ENCODE assay signal across 11 mouse cellular contexts in the genomic region with DNA sequence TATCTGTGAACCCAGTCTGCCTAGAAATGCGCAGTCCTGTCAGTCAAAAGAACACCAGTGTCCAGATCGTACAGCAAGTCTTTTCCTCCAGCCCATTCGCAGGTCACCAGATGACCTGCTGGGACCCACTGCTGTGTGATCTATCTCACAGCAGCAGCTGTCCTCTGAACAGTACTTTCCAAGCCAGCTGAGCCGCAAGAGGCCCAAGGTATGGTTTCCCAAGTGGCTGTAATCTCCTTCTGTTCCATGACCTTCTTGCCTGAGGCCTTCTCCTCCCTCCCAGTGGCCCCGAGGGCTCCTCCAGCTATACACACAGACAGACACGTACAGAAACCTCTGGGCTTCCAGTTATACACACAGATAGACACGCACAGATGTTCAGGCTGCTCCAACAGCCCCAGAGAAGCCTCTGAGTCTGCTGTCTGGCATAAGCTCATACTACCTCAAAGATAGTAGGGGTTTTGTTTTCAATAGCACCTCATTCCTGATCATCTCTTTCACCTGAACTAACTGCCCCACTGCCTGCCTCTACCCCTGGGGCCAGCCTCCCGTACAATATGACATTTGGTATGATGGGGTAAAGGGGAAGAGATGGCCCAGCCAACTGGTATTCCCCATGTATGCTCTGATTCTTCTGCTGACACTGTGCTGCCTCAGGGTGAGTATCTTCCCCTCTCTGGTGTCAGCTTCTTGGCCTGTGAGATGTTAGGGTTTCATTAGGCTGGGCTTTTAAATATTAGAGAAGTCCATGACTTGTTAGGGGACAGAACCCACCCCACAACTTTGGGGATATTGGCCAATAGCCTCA. TPM values are rescaled to one million over a fixed set of nuclear protein-coding genes. Genes with fewer than 3 reads are reported as not detected.
DNase-seq lines count a peak whose midpoint lies in the region; ATAC-seq and TF ChIP-seq lines count a peak whose summit lies in the region.
"Had no signal": no experiment of that assay in that cellular context is flagged by ENCODE, and none has a peak within 500 bp of the region (broad histone marks: within the 10 kb centered on the region; RNA-seq: fewer than 3 reads in every experiment).

No protein-coding gene starts in this region.

- H3K4me1 ChIP-seq in forebrain, embryonic 15.5 days = 0 out of 2 replicates have a peak, but pooled peaks cover 4% of the 10 kb centered on the region
- H3K4me1 ChIP-seq in liver, embryonic 13.5 days (replicated peaks) = peaks cover 79% of the 10 kb centered on the region
- peaks cover 48% of the 10 kb centered on the region for H3K4me1 ChIP-seq in small intestine, adult 2 months (ENCODE audit: control insufficient read depth, insufficient read depth, insufficient read length, low read length)

- H3K36me3 ChIP-seq in forebrain, embryonic 15.5 days = peaks cover 45% of the 10 kb centered on the region
- H3K36me3 ChIP-seq in liver, embryonic 13.5 days = peaks cover 47% of the 10 kb centered on the region
- H3K36me3 ChIP-seq in small intestine, adult 2 months (ENCODE audit: control insufficient read depth, insufficient read depth, low read length) = peaks cover 13% of the 10 kb centered on the region

- no peaks in the 10 kb centered on the region for H3K27me3 ChIP-seq in forebrain, embryonic 15.5 days
- no peaks in the 10 kb centered on the region for H3K27me3 ChIP-seq in liver, embryonic 13.5 days
- H3K27me3 ChIP-seq in small intestine, adult 2 months (ENCODE audit: control insufficient read depth, insufficient read depth, low read length) = no peaks in the 10 kb centered on the region

- no peak overlapping the region for H3K4me2 ChIP-seq in forebrain, embryonic 15.5 days (replicated peaks)
- peak overlapping the region; percentile 61 for H3K4me2 ChIP-seq in liver, embryonic 13.5 days

- H3K27ac ChIP-seq in layer of hippocampus, adult 2 months = peak overlapping the region; percentile 65; the same call in 1 of the 2 replicates
- 0 out of 2 replicates have a peak overlapping the region, but pooled peaks have one; percentile 46 for H3K27ac ChIP-seq in forebrain, embryonic 15.5 days (replicated peaks)
- peak overlapping the region; percentile 83 for H3K27ac ChIP-seq in liver, embryonic 13.5 days
- H3K27ac ChIP-seq in small intestine, adult 2 months (ENCODE audit: insufficient read depth, low read depth, low read length) = peak overlapping the region; percentile 78

- no peak for TF ChIP-seq CTCF in layer of hippocampus, adult 2 months (conservative IDR thresholded peaks at IDR 0.05)
- no peak for TF ChIP-seq CTCF in small intestine, adult 2 months (IDR thresholded peaks at IDR 0.05; ENCODE audit: extremely low read depth, insufficient read length, insufficient replicate concordance, low read depth, low read length)

- H3K9ac ChIP-seq in forebrain, embryonic 15.5 days (replicated peaks) = no peak overlapping the region
- peak overlapping the region; percentile 57; the same call in 1 of the 2 replicates for H3K9ac ChIP-seq in liver, embryonic 13.5 days

- intact Hi-C loops in left cerebral cortex, postnatal 36 days (cut with DNase I) = loop anchor here (5.0 kb wide), 1 partner anchor 136 kb away; no protein-coding TSS in a partner anchor

- no peak for ATAC-seq in forebrain, embryonic 15.5 days (replicated peaks)
- peak; percentile 38 for ATAC-seq in liver, embryonic 13.5 days (ENCODE audit: low read depth)

- no peak overlapping the region for H3K4me3 ChIP-seq in layer of hippocampus, adult 2 months
- H3K4me3 ChIP-seq in forebrain, embryonic 15.5 days = no peak overlapping the region
- no peak overlapping the region for H3K4me3 ChIP-seq in liver, embryonic 13.5 days (replicated peaks)
- H3K4me3 ChIP-seq in small intestine, adult 2 months (ENCODE audit: low read depth, low read length) = no peak overlapping the region

- no peak for DNase-seq in layer of hippocampus, adult 2 months (ENCODE audit: low spot score in 2 of 2)
- no peak for DNase-seq in layer of hippocampus, postnatal 14 days (ENCODE audit: low spot score in 2 of 2)
- DNase-seq in liver, embryonic 13.5 days = peak; percentile 44
- DNase-seq in urinary bladder, adult 2 months (ENCODE audit: low spot score) = no peak
- DNase-seq in left cerebral cortex, postnatal 36 days (ENCODE audit: low spot score in 2 of 2) = no peak
- DNase-seq: cerebellum, adult 2 months; layer of hippocampus, postnatal 36 days; thymus, postnatal 14 days had no signal

- H3K9me3 ChIP-seq in forebrain, embryonic 15.5 days = no peaks in the 10 kb centered on the region
- no peaks in the 10 kb centered on the region for H3K9me3 ChIP-seq in liver, embryonic 13.5 days (replicated peaks)

- TF ChIP-seq POLR2A in small intestine, adult 2 months (IDR thresholded peaks at IDR 0.05; ENCODE audit: low read depth, low read length) = no peak

- WGBS in forebrain, embryonic 15.5 days = 66% methylated on average over 8 of the region's 8 CpGs
- WGBS in liver, embryonic 13.5 days (ENCODE audit: insufficient replicate concordance) = 12% methylated on average over 8 of the region's 8 CpGs
- WGBS in small intestine, adult 2 months = 20% methylated on average over 8 of the region's 8 CpGs

RNA-seq across cellular contexts. Expression of a gene that starts 19.6 kb away (rescaled TPM):
- 10 to 100 TPM; 25.0 to 25.6 TPM for total RNA-seq in layer of hippocampus, adult 2 months (2021)
- 10 to 100 TPM; 34.3 to 36.8 TPM for total RNA-seq in layer of hippocampus, postnatal 14 days (2021)
- 14.0 and 15.3 TPM in 2 replicates for polyA plus RNA-seq in forebrain, embryonic 15.5 days (2015; fragmentation: Nextera tagmentation; extraction: Ambion mirVana)
- 5.3 and 7.3 TPM in 2 replicates for polyA plus RNA-seq in liver, embryonic 13.5 days (2015; fragmentation: Nextera tagmentation; extraction: Ambion mirVana)
- polyA plus RNA-seq in small intestine, adult 2 months (2012; rRNA removed) = 7.6 and 18.9 TPM in 2 replicates
- 38.6 and 41.9 TPM in 2 replicates for polyA plus RNA-seq in urinary bladder, adult 2 months (2012; rRNA removed)
- 10 to 100 TPM; 26.1 to 29.6 TPM for total RNA-seq in left cerebral cortex, postnatal 36 days (2021)
- total RNA-seq: neutrophil, adult 5-6 weeks had no signal

RNA-seq across cellular contexts. Expression of a gene that starts 40.6 kb away (rescaled TPM):
- total RNA-seq in layer of hippocampus, adult 2 months (2021) = 100 to 1,000 TPM; 147 to 152 TPM
- total RNA-seq in layer of hippocampus, postnatal 14 days (2021) = 100 to 1,000 TPM; 230 to 239 TPM
- 164 and 166 TPM in 2 replicates for polyA plus RNA-seq in forebrain, embryonic 15.5 days (2015; fragmentation: Nextera tagmentation; extraction: Ambion mirVana)
- polyA plus RNA-seq in liver, embryonic 13.5 days (2015; fragmentation: Nextera tagmentation; extraction: Ambion mirVana) = 66.8 and 76.0 TPM in 2 replicates
- 29.6 and 44.9 TPM in 2 replicates for polyA plus RNA-seq in small intestine, adult 2 months (2012; rRNA removed)
- polyA plus RNA-seq in urinary bladder, adult 2 months (2012; rRNA removed) = 156 and 173 TPM in 2 replicates
- 100 to 1,000 TPM; 117 to 131 TPM for total RNA-seq in left cerebral cortex, postnatal 36 days (2021)

RNA-seq across cellular contexts. Expression of a gene that starts 59.5 kb away (rescaled TPM):
- total RNA-seq in layer of hippocampus, adult 2 months (2021) = 10 to 100 TPM in 1 of 2 experiments, 1 to 10 TPM in 1; 9.7 to 10.4 TPM
- 10 to 100 TPM in 1 of 2 experiments, 1 to 10 TPM in 1; 8.9 to 12.8 TPM for total RNA-seq in layer of hippocampus, postnatal 14 days (2021)
- 17.3 and 17.9 TPM in 2 replicates for polyA plus RNA-seq in forebrain, embryonic 15.5 days (2015; fragmentation: Nextera tagmentation; extraction: Ambion mirVana)
- polyA plus RNA-seq in liver, embryonic 13.5 days (2015; fragmentation: Nextera tagmentation; extraction: Ambion mirVana) = 196 and 207 TPM in 2 replicates
- polyA plus RNA-seq in small intestine, adult 2 months (2012; rRNA removed) = 4.1 and 4.3 TPM in 2 replicates
- 22.0 and 23.6 TPM in 2 replicates for polyA plus RNA-seq in urinary bladder, adult 2 months (2012; rRNA removed)
- 1 to 10 TPM; 8.5 to 9.9 TPM for total RNA-seq in left cerebral cortex, postnatal 36 days (2021)
- total RNA-seq: neutrophil, adult 5-6 weeks had no signal

RNA-seq across cellular contexts. Expression of a gene that starts 59.6 kb away (rescaled TPM):
- 1 to 10 TPM; 1.2 to 1.5 TPM for total RNA-seq in layer of hippocampus, adult 2 months (2021)
- 1 to 10 TPM in 1 of 2 experiments, under 1 TPM in 1; 0.97 to 1.1 TPM for total RNA-seq in layer of hippocampus, postnatal 14 days (2021)
- 1.2 and 1.3 TPM in 2 replicates for polyA plus RNA-seq in forebrain, embryonic 15.5 days (2015; fragmentation: Nextera tagmentation; extraction: Ambion mirVana)
- polyA plus RNA-seq in liver, embryonic 13.5 days (2015; fragmentation: Nextera tagmentation; extraction: Ambion mirVana) = 0.17 and 0.20 TPM in 2 replicates
- polyA plus RNA-seq in small intestine, adult 2 months (2012; rRNA removed) = 0.09 and 0.18 TPM in 2 replicates
- polyA plus RNA-seq in urinary bladder, adult 2 months (2012; rRNA removed) = 3.8 and 4.2 TPM in 2 replicates
- total RNA-seq in left cerebral cortex, postnatal 36 days (2021) = 1 to 10 TPM; 1.0 to 1.2 TPM
